Mouse (Mus musculus): Measurements from ENCODE around the gene Rnf208.

Gene Rnf208

DNA sequence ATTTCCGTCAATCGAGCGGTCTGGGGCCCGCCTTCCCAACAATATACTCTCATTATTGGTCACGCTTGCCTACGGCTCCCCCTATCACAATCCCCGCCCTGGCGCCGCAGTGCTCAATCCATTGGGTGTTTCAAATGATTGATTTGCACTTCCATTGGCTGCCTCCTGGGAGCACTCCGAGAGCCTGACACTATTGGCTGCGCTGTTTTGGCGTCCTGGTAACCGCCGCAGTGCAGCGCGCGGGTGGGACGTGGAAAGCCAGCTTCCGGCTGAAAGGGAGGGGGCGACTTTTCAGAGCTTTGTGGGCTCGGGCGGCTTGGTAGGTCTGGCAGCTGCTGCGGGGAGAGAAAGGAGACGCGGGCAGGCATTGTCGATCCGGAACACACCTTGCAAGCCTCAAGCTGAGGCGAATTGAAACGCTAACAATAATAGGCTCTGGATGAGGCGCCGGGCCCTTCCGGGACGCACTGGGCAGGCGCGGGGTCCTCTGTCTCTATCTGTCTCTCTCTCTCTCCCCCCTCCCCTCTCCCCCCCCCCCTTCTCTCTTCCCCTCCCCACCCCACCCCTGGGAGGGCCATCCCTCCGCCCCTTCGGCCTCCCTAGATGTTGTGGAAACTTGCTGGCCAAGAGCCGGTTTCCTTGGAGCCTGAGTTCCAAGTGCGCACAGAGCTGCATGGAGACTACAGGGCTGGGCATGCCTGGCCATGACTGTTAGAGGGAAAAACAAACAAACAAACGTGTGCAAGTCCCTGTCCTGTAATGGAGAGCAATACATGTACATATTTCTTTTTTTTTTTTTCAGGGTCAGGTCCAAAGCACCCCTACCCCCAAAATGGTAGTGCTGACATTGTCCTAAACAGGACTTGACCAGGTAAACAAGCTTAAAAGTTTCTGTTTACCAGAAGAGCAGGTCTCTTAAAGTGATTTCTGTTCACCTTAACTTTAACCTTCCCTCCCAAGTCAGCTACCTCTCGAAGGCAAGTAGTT lies 17.0 kb upstream of the Rnf208 start:
- peak; percentile 98 to 100 for DNase-seq

DNA sequence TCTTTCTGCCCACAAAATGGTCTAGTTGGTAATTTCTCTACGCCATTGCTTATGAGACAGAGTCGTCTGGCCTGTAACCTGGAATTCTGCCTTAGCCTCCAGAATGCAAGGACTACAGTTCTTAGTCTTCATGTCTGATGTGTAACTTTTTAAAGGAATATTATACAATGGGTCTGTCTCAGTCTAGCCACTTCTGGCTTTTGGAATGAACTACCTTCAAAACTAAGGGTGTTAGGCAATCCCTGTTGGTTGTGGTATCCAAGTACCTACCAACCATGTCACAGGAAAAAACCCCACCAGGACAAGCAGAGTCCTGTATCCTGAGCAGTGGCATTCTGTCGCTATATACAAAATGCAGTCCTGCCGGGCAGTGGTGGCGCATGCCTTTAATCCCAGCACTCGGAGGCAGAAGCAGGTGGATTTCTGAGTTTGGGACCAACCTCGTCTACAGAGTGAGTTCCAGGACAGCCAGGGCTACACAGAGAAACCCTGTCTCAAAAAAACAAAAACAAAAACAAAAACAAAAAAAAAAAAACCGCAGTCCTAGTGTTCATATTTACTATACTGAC lies 16.2 kb upstream of the Rnf208 start:
- DNase-seq = no peak

DNA sequence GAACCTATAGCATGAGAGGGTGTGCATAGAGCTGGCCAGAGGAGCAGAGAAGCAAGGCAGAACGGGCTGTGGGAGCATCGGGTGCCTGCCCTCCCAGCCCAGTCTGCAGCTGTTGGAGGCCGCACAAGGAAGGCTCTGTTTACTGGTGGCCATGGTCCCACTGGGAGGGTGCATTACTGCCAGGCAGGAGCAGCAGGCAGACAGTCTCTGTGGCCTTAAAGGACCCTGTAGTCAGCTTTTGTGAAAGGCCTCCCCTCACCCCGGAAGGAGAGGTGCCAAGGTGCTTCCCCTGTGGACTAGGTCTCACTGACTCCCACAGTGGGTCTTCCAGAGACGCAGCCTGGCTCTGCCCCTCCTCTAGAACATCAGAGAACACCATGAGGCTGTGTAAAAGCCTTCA lies 15.2 kb upstream of the Rnf208 start:
- DNase-seq = no peak

DNA sequence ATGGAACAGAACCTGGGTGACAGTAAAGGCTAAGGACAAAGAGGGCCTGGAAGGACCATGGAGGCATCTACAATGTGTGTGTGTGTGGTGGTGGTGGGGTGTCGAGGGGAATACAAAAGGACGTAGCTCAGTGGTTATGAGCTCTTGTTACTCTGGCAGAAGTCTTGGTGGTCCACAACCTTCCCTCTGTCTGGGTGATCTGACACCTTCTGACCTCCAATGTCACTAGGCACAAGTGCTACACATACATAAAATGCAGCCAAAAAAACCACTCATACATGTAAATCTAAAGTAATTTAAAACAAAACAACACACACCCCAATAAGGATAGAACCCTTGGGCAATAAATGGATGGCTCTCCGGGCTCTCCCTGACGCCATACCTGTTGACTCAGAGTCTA lies 14.6 kb upstream of the Rnf208 start:
- DNase-seq = no peak

DNA sequence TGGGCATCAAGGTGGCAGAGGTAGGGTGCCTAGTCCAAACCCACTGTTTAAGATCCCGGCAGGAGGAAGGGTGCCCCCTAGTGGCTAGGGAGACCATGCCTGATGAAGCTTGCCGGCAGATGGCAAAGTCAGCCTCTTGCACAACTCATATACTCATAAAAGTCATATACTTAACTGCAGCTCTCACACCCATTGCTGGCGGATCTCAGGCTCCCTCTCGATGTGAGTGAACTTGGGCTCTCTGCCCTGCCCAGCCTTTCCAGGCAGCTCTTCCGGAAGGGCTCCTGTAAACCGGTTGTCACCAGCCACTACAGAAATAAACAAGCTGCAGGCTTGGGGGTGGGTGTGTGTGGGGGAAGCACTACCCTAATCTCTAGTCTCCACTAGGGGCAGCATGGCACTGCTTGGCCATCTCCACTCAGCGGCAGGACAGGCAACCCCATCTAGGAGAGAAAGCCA lies 13.6 kb upstream of the Rnf208 start:
- peak; percentile 93 to 96 for DNase-seq

DNA sequence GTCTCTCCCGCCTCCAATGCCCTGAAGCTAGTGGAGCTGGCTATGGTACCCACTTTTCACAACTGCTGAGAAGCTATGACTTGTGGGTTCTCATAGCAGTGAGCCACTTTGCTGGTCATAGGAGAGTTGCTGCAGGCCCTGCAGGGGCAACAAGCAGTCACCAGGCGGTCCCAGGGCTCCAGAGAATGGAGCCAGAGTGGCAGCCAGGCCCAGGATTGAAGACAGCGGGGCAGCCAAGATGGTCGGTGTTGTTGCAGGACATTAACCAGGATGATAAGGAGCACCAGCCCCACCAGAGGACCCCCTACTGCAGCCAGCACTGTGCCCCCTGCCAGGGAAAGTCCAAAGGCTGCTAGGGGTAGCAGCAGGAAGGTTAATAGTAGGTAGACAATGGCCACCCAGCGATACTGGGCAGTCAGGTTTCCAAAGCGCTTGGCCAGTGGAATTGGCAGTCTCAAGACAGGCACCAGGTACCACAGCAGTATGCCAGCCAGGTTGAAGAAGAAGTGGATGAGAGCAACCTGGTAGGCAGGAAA lies 13.0 kb upstream of the Rnf208 start:
- DNase-seq = no peak

DNA sequence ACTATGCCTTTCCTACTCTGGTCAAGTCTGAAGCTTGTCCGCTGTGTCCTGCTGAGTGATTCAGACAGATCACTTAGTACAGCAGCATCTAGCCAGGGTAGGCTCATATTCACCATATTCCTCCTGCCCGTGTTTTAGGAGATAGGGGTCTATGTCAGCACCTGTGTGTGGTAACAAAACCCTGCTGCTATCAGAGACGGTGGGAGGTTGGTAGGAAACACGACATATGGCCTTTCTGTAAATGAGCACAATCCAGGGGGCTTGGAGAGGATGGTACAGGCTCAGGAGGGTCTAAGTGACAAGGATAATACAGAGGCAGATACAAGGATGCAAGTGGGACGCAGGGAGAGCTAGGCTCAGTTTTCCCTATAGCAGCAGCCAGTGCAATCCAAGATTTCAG lies 12.5 kb upstream of the Rnf208 start:
- no peak for DNase-seq

DNA sequence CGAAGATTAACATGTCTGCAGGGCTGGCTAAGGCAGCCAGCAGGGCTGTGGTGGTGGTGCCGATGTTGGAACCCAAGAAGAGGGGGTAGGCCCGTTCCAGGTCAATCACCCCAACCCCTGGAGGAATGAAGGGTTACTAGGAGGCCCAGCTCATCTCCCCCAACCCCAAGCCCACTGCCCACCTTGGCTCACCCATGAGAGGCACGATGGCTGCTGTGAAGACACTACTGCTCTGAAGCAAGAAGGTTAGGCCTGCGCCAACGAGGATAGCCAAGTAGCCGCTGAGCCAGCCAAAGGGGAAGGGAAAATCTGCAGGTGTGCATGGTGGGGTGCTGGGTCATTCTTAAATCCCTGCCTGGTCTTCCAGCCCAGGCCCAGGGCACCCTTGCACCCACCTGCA lies 11.5 kb upstream of the Rnf208 start:
- DNase-seq = no peak

DNA sequence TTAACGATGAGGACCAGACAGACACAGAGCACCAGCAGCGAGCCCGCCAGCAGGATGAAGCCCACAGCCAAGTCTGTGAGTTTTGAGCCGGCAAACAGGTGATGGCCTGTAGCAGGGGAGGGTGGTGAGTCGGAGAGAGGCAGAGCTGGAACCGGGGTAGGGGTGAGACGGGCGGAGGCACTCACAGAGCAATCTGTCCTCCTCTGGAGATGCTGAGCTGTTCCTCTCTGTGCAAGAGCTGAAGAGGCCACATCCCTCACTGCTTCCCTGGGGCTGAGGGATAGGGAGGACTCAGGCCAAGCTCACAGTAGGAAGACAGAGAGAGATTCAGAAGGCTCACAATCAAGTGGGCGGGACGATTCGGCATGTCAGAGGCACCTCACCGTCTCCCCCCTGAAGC lies 11.0 kb upstream of the Rnf208 start:
- DNase-seq = no peak

DNA sequence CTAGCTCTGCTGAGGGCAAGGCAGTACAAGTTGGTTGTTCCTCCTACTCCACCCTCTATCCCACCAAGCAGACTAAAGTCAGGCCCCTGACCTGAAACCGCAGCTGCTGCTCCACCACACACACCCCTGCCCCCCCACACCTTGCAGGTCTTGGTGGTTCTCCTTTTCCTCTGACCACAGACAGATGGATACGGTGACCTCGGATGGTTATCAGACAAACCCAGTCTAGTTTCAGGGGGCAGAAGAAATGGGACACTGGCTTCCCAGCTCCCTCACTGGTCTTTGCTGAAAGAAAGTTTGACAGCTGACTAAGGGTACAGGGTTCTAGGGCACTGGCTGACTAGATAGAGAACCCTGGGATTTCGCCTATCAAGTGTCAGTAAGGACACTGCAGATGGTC lies 8.6 kb upstream of the Rnf208 start:
- no peak for DNase-seq

DNA sequence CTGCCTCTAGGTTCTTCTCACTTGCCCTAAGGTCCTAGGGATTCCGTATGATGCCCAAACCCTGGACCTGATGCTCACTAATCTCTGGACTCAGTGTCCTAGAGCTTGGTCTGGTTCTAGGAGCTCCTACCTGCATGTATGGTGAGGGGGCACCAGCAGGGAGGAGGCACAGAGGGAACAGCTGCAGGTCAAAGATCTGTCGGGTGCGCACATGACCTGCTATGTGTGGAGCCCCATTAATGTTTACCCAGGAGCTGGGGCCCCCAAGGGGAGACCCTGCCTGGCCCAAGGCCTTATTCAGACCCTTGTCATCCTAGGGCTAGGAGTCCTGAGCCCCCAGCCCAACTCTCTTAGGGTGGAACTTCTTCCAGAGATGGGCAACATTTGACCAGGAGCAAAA lies 8.0 kb upstream of the Rnf208 start, which contains the start of gene Slc34a3:
Slc34a3 (minus strand) TSS at position 315 of the 400 bp plus-strand sequence.
- no peak for DNase-seq

DNA sequence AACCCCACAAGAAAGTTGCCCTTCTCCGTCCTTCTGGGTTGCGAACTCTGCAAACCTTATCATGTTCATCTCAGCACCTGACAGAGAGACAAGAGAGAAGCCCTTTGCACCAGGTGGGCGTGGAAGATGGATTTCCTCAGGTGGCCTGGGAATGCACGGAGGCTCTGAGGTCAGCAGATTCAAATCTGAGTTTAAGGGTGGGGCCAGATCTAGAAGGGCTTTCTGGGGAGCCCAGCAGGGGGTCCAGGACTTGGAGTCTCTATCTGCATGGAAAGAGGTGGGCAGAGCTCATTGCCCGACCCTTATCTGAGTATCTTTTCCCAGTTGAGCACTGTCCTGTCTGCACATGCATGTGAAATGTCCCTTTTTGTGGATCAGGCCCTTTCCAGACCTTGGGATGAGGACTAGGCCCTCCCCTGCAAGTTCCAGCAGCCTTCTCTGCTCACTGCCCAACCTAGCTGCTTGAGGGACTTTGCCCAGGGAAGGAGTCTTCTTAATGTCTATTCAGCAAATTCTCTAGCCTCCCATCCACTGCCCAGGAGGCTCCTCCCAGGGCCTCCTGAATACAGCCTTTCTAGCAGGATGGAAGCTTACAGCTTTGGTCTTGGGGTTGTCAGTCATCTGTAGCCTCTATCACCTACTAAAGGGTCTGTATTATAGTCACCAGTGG lies 7.4 kb upstream of the Rnf208 start:
- DNase-seq = no peak

DNA sequence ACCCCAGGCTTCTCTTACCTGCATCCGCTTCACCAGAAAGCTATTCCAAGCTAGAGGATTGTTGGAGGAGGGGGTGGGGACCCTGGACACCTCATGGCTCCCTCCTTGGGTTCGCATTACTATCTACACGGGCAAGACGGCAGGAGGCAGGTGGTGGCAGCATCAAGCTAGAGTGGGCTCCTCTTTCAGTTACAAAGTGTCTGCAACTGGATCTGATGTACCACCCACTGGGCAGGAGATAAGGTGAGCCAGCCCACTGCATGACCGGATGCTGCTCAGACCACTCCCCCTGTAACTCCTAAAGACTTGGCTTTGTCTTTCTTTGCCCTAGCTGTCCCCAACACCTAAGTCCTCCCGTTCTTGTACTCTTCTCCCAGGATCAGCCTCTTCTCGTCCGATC lies 5.4 kb upstream of the Rnf208 start, which contains the start of gene Rnf224:
Rnf224 (minus strand) TSS at position 174 of the 400 bp plus-strand sequence.
- DNase-seq = no peak

DNA sequence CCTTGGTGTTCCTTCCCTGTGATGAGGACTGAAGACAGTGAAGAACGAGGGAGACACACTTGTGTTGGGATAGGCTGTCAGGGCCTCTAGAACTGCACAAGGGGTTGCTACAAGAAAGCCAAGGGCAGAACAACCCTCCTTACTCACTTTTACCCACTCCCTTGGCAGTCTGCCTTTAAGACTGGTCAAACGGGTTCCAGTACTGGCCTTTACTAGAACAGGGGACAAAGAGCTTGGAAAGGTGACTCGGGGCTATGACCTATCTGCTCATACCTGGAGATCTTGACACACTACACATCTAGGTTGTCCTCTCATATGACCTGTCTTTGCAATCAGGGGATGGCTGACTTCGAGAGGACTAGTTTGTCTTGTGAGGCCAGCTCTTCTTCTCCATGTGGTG lies 4.5 kb upstream of the Rnf208 start:
- peak in 1 of 2 experiments; percentile 64 for DNase-seq

DNA sequence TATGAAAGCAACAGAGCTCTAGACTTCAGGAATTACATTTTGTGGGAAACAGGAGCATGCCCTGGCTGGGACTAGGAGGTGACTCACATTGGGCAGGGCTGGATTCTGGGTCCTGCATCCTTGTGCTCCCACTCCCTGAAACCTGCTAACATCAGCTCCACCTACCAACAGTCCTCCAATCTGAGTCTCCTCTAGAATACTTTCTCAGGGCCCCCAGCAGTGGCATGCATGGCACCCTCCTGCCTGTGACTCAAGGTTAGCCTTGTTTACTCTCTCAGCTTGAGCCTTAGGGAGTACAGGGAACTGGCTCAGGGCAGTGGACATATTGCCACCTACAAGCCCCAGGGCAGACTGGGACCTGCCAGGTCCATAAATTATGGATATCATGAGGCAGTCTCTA lies 3.9 kb upstream of the Rnf208 start:
- DNase-seq = no peak

DNA sequence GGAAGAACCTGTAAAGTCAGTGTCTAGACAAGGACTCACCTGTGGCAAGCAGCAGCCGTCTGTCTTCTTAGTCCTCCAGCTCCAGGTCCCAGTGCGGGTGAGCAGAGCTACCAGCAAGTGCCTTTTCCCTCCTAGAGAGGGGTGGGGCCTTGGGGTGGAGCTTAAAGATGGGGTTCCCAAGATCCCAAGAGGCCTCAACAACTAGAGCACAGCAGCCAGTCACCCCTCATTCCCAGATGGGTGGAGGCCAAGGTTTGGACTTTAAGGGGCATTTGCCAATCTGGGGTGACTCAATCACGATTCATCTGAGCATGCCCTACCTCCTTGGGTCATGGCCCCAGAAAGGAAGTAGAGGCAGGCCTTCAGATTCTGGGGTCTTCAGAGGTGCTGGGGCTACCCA lies 2.3 kb upstream of the Rnf208 start:
- no peak for DNase-seq

DNA sequence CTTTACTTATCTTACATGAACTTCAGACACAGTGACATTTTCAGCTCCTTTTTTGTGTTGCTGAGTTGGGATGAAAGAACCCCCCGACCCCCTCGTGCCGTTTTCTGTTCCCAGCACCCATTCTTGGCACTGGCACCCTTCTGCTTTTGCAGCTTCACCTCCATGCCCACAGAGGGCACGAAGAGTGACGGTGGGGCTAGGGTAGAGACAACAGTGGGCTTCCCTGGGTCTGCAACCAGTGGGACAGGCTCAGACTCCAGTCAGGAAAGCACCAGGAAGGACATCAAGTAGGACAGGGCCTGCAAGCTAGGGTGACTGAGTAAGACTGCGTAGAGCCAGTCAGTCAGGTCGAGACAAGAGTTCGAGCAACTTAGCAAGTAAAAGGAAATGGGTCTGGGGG lies 1.7 kb upstream of the Rnf208 start:
- DNase-seq = no peak

DNA sequence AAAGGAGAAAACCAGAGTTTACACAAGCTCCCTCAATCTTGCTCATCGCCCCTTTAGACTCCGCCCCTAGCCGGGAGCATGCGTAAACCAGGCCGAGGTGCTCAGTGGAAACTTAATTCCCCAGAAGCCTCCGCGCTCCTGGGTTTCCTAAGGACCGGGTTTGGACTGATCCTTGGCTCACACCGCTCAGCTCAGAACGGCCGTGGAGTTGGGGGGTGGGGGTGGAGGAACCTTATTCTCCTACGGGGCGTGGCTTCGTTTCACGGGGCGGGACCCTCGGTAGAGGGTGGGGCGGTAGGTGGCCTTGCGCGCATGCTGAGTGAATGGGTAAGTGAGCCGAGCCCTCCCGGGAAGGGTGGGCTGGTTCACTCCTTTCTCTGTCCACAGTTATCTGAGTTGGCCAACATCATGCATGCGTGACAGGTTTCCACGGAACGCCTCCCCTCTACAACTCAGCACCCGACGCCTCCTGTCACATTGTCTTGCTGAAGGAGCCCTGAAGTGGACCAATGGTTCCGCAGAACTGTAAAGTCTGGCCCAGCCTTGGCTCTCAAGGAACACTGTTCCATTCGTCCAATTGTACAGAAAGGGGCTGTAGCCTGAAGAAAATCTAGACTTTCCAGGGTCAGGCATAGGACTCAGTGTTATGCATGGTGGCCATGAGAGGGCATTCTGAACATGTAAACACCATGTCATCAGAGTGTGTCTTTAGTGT lies 1.2 kb upstream of the Rnf208 start:
- peak; percentile 77 to 85 for DNase-seq

DNA sequence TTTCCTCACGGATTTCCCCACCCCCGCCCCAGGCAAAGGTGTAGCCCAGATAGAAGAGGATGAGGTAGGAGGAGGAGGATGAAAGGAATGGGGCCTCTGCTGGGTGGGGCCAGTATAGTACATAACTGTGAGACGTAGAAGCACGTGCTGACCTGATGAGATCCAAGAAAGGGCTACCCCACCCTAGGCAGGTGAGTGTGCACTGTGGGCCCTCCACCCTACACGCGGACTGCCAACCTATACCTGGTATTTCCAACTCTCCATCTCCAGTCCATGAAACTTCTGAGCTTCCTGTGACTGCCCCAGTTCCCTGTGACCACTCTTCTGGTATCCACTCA lies 648 bp upstream of the Rnf208 start:
- no peak for DNase-seq

DNA sequence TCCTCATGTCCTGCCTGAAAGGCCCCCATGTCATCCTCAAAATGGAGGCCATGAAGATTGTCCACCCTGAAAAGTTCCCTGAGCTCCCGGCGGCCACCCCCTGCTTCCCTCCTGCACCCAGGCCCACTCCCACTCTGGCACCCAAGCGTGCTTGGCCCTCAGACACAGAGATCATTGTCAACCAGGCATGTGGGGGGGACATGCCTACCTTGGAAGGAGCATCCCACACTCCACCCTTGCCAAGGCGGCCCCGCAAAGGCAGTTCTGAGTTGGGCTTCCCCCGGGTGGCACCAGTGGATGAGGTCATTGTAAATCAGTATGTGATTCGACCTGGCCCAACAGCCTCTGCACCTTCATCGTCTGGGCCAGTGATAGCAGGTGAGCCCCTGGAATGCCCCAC lies 1.3 kb downstream of the Rnf208 start:
- no peak for DNase-seq

DNA sequence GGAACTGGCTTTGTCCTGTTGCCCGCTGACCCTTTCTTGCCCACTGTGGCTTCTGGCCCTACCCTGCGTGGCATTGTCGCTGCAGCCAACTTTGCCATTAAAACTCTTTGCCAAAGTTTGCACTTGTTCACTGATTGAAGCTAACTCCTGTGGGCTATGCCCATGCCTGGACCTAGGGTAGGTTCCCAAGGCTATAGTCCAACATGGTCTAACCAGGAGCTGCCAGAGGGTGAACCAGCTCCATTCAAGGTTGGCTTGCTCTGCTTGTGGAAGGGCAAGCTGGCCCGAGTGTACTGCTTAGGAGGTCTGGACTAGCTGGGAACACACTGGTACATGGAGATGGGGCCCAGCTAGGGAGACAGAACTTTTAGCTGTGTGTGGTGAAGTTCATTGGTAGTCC lies 2.1 kb downstream of the Rnf208 start:
- DNase-seq = no peak

DNA sequence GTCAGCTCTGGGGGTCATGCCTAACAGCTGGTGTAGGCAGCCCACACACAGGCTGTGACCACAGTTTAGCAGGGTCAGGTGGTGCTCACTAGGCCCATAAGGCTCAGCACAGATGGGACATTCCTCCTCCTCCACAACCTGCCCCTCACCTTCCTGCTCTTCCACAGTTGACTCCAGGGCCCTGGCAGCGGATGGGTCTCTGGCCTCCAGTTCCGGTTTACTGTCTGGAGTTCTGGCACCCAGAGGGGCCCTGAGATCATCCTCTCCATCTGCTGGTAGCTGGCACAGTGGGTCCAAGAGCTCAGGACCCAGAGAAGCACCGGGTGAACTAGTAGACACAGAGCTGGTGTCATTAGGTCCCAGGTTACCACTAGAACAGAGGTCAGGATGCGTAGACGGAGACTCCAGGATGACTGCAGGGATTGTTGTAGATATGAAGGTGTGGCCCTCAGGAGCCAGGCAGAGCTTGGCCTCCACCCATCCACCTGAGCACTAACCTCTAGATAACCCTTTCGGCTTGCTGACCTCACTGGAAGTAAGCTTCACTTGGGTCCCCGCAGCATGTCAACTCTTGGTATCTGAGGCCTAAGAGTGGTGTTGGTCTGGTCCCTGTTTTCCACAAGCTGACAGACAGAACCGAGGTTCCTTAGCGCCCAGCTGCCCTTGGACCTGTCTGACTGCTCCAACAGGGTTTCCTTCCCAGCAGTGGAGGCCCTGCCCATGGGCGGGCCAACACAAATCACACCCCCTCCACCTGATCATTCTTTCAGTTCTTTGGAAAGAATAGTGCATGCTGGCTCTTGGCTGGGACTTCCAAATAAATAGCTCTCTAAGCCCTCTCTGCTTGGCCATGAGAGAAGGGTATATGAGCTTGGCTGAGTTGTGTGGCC lies 4.4 kb downstream of the Rnf208 start, which contains the start of gene AL732309.1:
AL732309.1 (minus strand) TSS at position 681 of the 890 bp plus-strand sequence.
- DNase-seq = no peak
